Mouse (Mus musculus) forebrain, embryonic 12.5 days (tissue): ENCODE data around the gene Pa2g4. TPM values are rescaled to one million over a fixed set of nuclear protein-coding genes. Genes with fewer than 3 reads are reported as not detected.
A peak's percentile ranks its signal among the peaks of the same experiment; 100 is the strongest.

Source experiments
- ATAC-seq: fragments of 200-750 bp; cut with Nextera tagmentation; 2 replicates; pipeline ENCODE4 v1.8.0; 2017; ENCODE audit warnings: moderate TSS enrichment; ENCODE audit not compliant: low FRiP score
- H3K27ac ChIP-seq: fragments of 300-500 bp; sonication (generic); 2 replicates; pipeline ENCODE4 v1.5.1; 2016; ENCODE audit warnings: mild to moderate bottlenecking
- H3K27me3 ChIP-seq: fragments of 300-500 bp; sonication (generic); 2 replicates; pipeline ENCODE4 v1.6.1; 2016; ENCODE audit warnings: mild to moderate bottlenecking
- H3K36me3 ChIP-seq: fragments of 300-500 bp; sonication (generic); replicated peaks from 2 replicates; pipeline ENCODE4 v1.6.1; 2016; ENCODE audit warnings: mild to moderate bottlenecking
- H3K4me1 ChIP-seq: fragments of 300-500 bp; sonication (generic); 2 replicates; pipeline ENCODE4 v1.6.1; 2016
- H3K4me2 ChIP-seq: fragments of 300-500 bp; sonication (generic); 2 replicates; pipeline ENCODE4 v1.6.1; 2016; ENCODE audit warnings: mild to moderate bottlenecking, moderate library complexity
- H3K4me3 ChIP-seq: fragments of 300-500 bp; sonication (generic); replicated peaks from 2 replicates; pipeline ENCODE4 v1.5.1; 2016; ENCODE audit warnings: mild to moderate bottlenecking
- H3K9ac ChIP-seq: fragments of 300-500 bp; sonication (generic); 2 replicates; pipeline ENCODE4 v1.6.1; 2016; ENCODE audit warnings: mild to moderate bottlenecking
- H3K9me3 ChIP-seq: fragments of 300-500 bp; sonication (generic); 2 replicates; pipeline ENCODE4 v1.6.1; 2016
- WGBS: fragments of 180-500 bp; shearing (Covaris S2); methylation state at CpG from one replicate; pipeline ENCODE4 v1.1.7; 2016; 5-methylcytosine and 5-hydroxymethylcytosine counted together
- polyA plus RNA-seq: library from polyadenylated mRNA; unstranded; fragments of >200 nt; fragmentation: Nextera tagmentation; extraction: Ambion mirVana; gene quantifications from 2 replicates; pipeline ENCODE4 v1.2.1, GENCODE M21; 2016

Pa2g4 gene
- polyA plus RNA-seq, 1 experiment from 2014 or later: 196 TPM

GRCm38 (mm10) chr10:128546361-128546760, 19.4 kb downstream of the Pa2g4 start:
- H3K4me2 ChIP-seq: peak overlapping the region; percentile 80
- 16% methylated on average over 4 of the region's 4 CpGs for WGBS
- H3K27ac ChIP-seq: no peak overlapping the region
- no peaks in the 10 kb centered on the region for H3K27me3 ChIP-seq
- ATAC-seq: no peak
- peak overlapping the region; percentile 76 for H3K4me3 ChIP-seq
- no peaks in the 10 kb centered on the region for H3K9me3 ChIP-seq
- H3K9ac ChIP-seq: peak overlapping the region; percentile 92
- H3K36me3 ChIP-seq: peaks cover 42% of the 10 kb centered on the region
- peaks cover 25% of the 10 kb centered on the region for H3K4me1 ChIP-seq

- ATAC-seq: no peak
- Histone ChIP-seq H3K4me2 (no peak overlapping the region), H3K27ac (no peak overlapping the region), H3K4me3 (no peak overlapping the region), H3K4me1 (peaks cover 25% of the 10 kb centered on the region), H3K27me3 (no peaks in the 10 kb centered on the region), H3K36me3 (peaks cover 48% of the 10 kb centered on the region), H3K9me3 (no peaks in the 10 kb centered on the region), H3K9ac (no peak overlapping the region)
- 77% methylated on average over 3 of the region's 3 CpGs for WGBS
Observed at GRCm38 (mm10) chr10:128545570-128545898, 20.3 kb downstream of the Pa2g4 start.

GRCm38 (mm10) chr10:128544674-128545569, 20.9 kb downstream of the Pa2g4 start:
- Histone ChIP-seq H3K27ac (no peak overlapping the region), H3K27me3 (no peaks in the 10 kb centered on the region), H3K4me3 (no peak overlapping the region), H3K36me3 (peaks cover 48% of the 10 kb centered on the region), H3K9me3 (no peaks in the 10 kb centered on the region), H3K4me2 (no peak overlapping the region), H3K9ac (no peak overlapping the region), H3K4me1 (peaks cover 25% of the 10 kb centered on the region)
- WGBS: 94% methylated on average over 37 of the region's 37 CpGs
- no peak for ATAC-seq

DNA sequence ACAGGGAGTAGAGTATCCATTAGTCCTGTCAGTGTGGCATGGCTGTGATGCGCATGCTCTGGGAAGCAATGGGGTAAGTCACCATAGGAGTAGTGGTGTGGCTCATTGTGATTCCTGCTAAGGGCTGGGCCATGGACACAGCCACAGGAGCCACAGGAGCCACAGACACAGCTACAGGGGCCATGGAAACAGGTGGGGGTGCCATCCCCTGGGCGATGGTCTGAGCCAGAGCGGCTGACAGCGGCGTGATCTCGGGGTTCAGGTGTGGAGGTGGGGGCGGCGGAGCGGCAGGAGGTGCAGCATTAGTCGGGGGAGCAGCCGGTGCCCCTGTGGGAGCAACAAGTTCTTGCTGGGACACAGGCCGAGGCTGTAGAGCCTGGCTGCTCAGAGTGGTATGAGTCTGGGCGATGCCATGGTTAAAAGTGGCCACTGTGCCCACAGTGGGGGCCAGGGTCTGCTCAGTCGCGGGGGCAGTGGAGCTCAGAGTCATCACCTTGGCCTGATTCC, 21.6 kb downstream of the Pa2g4 start:
- H3K27ac ChIP-seq: no peak overlapping the region
- H3K4me3 ChIP-seq: no peak overlapping the region
- H3K4me1 ChIP-seq: peaks cover 25% of the 10 kb centered on the region
- no peak overlapping the region for H3K9ac ChIP-seq
- H3K36me3 ChIP-seq: peaks cover 48% of the 10 kb centered on the region
- 95% methylated on average over 15 of the region's 15 CpGs for WGBS
- ATAC-seq: no peak
- no peaks in the 10 kb centered on the region for H3K27me3 ChIP-seq
- H3K4me2 ChIP-seq: no peak overlapping the region
- no peaks in the 10 kb centered on the region for H3K9me3 ChIP-seq

DNA sequence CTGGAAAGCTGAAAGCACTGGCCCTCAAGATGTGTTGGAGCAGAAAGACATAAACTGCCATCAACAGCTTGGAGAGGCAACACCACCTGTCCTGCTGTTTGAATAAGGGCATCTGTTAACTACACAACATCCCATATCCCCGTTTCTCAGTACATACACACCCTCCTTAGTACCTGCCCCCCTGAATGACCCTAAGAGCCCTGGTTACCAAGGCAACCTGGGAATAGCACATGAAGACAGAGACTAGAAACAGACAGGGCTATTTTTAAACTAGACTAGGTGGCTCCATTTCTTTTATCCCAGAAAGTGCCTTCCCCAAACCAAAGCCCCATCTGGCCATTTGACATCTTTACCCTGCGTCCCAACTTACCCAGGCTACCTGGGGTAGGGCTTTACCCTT, 22.7 kb downstream of the Pa2g4 start:
- Histone ChIP-seq H3K9me3 (no peaks in the 10 kb centered on the region), H3K9ac (no peak overlapping the region), H3K27ac (no peak overlapping the region), H3K4me3 (no peak overlapping the region), H3K4me2 (no peak overlapping the region), H3K4me1 (peaks cover 25% of the 10 kb centered on the region), H3K36me3 (peaks cover 48% of the 10 kb centered on the region), H3K27me3 (no peaks in the 10 kb centered on the region)
- 76% methylated on average over 2 of the region's 2 CpGs for WGBS
- no peak for ATAC-seq

- H3K4me1 ChIP-seq: 0 out of 2 replicates have a peak, but pooled peaks cover 4% of the 10 kb centered on the region
- no peak overlapping the region for H3K4me3 ChIP-seq
- no peak for ATAC-seq
- H3K9me3 ChIP-seq: no peaks in the 10 kb centered on the region
- H3K27me3 ChIP-seq: no peaks in the 10 kb centered on the region
- H3K4me2 ChIP-seq: no peak overlapping the region
- 94% methylated on average over 1 of the region's 1 CpGs for WGBS
- H3K27ac ChIP-seq: no peak overlapping the region
- H3K36me3 ChIP-seq: peaks cover 23% of the 10 kb centered on the region
- H3K9ac ChIP-seq: no peak overlapping the region
Observed at GRCm38 (mm10) chr10:128538340-128538870, 27.4 kb downstream of the Pa2g4 start.

GRCm38 (mm10) chr10:128536266-128536940, 29.4 kb downstream of the Pa2g4 start:
- H3K27ac ChIP-seq: no peak overlapping the region
- no peak overlapping the region for H3K9ac ChIP-seq
- WGBS: 18% methylated on average over 18 of the region's 18 CpGs
- H3K4me1 ChIP-seq: no peaks in the 10 kb centered on the region
- H3K4me3 ChIP-seq: no peak overlapping the region
- peaks cover 6% of the 10 kb centered on the region for H3K36me3 ChIP-seq
- peak overlapping the region; percentile 34 for H3K4me2 ChIP-seq
- peaks cover under 1% of the 10 kb centered on the region; the same call in 1 of the 2 replicates for H3K27me3 ChIP-seq
- peak; percentile 88 for ATAC-seq
- H3K9me3 ChIP-seq: no peaks in the 10 kb centered on the region

DNA sequence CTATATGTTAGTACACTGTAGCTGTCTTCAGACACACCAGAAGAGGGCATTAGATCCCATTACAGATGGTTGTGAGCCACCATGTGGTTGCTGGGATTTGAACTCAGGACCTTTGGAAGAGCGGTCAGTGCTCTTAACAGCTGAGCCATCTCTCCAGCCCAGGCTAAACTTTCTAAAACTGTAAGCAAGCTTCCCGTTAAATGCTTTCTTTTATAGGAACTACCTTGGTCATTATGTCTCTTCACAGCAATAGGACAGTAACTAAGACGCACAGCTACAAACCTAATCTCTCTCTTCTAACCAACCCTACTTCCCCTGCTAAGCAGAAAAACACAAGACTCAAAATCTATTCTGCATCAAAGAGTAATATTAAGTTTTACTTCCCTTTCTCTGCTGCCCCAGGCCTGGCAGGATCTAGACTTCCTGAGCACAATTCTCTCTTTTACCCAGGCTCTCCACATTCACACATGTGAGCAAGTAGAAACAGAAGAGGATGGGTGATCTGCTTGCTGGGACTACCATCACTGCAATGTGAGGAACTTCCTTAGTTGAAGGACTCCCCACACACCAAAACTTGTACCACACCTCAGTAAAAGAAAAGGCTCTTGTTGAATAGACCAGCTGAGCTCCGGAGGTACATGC, 30.0 kb downstream of the Pa2g4 start:
- WGBS: 75% methylated on average over 4 of the region's 4 CpGs
- no peaks in the 10 kb centered on the region for H3K9me3 ChIP-seq
- no peaks in the 10 kb centered on the region for H3K4me1 ChIP-seq
- H3K9ac ChIP-seq: no peak overlapping the region
- H3K27me3 ChIP-seq: peaks cover 7% of the 10 kb centered on the region; the same call in 1 of the 2 replicates
- no peak overlapping the region for H3K4me3 ChIP-seq
- no peak overlapping the region for H3K27ac ChIP-seq
- no peak for ATAC-seq
- H3K36me3 ChIP-seq: no peaks in the 10 kb centered on the region
- H3K4me2 ChIP-seq: peak overlapping the region; percentile 34

DNA sequence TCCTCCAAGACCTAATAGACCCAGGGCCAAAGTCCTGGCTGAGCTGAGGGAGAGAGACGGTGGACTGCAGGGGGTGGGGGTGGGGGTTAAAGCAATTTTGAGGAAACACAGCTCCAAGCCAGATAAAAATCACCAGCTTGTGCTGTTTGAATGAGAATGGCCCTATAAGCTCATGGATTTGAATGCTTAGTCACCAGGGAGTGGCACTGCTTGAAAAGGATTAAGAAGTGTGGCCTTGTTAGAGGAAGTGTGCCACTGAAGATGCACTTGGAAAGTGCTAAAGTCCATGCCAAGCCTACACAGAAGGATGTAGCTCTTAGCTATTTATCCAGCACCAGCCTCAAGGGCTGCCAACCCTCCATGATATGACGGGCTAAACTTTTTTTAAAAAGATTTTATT, 30.6 kb downstream of the Pa2g4 start:
- no peak for ATAC-seq
- Histone ChIP-seq H3K27ac (no peak overlapping the region), H3K4me2 (no peak overlapping the region), H3K36me3 (no peaks in the 10 kb centered on the region), H3K4me1 (no peaks in the 10 kb centered on the region), H3K27me3 (peaks cover 8% of the 10 kb centered on the region; the same call in 1 of the 2 replicates), H3K9me3 (no peaks in the 10 kb centered on the region), H3K4me3 (no peak overlapping the region), H3K9ac (no peak overlapping the region)
- 80% methylated on average over 2 of the region's 2 CpGs for WGBS

GRCm38 (mm10) chr10:128526366-128527356, 39.1 kb downstream of the Pa2g4 start:
- H3K9ac ChIP-seq: peak overlapping the region; percentile 22; the same call in 1 of the 2 replicates

GRCm38 (mm10) chr10:128525671-128526308, 40.0 kb downstream of the Pa2g4 start, which contains the start of gene Esyt1:
Gene Esyt1, minus strand, starts transcription at chr10:128525871.
- Histone ChIP-seq H3K9ac (peak within 1 kb of the TSS; percentile 75), H3K4me2 (peak within 1 kb of the TSS; percentile 100), H3K27me3 (peaks cover 68% of the 10 kb centered on the region), H3K4me1 (peaks cover 25% of the 10 kb centered on the region), H3K9me3 (no peaks in the 10 kb centered on the region), H3K27ac (peak within 1 kb of the TSS; percentile 50), H3K4me3 (peak within 1 kb of the TSS; percentile 66), H3K36me3 (no peaks in the 10 kb centered on the region)
- peak; percentile 96 for ATAC-seq
- WGBS: under 1% methylated on average over 37 of the region's 37 CpGs

More at GRCm38 (mm10) chr10:128526366-128527356, 39.1 kb downstream of the Pa2g4 start:
- H3K4me3 ChIP-seq: peak overlapping the region; percentile 66
- 31% methylated on average over 28 of the region's 28 CpGs for WGBS
- H3K4me1 ChIP-seq: peaks cover 25% of the 10 kb centered on the region
- H3K9me3 ChIP-seq: no peaks in the 10 kb centered on the region
- peak overlapping the region; percentile 100 for H3K4me2 ChIP-seq
- H3K27me3 ChIP-seq: peaks cover 68% of the 10 kb centered on the region
- no peaks in the 10 kb centered on the region for H3K36me3 ChIP-seq
- no peak for ATAC-seq
- H3K27ac ChIP-seq: no peak overlapping the region
